Mouse (Mus musculus): ENCODE results near the gene Pgpep1. TPM values are rescaled to one million over a fixed set of nuclear protein-coding genes. Genes with fewer than 3 reads are reported as not detected.

Pgpep1 gene
- polyA plus RNA-seq, 1 experiment, result 18.2 TPM

DNA sequence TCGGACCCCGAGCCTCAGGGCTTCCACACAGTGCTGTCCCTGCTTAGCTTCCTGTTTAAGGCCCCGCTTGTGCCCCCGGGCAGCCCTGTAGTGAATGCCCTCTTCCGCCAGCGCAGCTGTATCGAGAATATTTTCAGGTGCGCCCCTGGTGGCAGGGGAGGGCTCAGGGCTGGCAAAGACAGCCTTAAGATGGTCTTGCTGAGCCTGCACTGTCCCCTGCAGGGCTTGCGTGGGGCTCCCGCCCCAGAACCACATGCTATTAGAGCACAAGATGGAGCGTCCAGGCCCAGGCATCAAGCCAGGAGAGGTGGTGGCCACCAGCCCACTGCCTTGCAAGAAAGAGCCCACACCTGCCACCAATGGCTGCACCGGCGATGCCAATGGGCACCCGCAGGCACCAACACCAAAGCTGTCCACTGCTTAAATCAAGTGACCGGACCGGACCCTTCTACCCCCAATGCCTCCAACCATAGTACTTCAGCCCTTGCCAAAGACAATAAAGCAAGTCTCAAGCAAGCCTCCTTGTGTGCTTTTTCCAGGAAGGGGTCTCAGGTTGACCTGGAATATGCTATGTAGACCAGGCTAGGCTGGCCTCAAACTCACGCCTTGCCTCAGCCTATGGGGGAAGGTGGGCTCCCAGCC lies 63.3 kb downstream of the Pgpep1 start:
- 80% methylated on average over 17 of the region's 17 CpGs for WGBS
- Histone ChIP-seq H3K36me3 (ENCODE audit: control insufficient read depth, insufficient read depth, low read length) (peaks cover 14% of the 10 kb centered on the region), H3K4me1 (ENCODE audit: control insufficient read depth, insufficient read depth, insufficient read length) (peaks cover 19% of the 10 kb centered on the region), H3K4me3 (ENCODE audit: extremely low read depth, insufficient read depth, insufficient read length) (no peak overlapping the region), H3K27me3 (ENCODE audit: control insufficient read depth, insufficient read depth, low read length) (no peaks in the 10 kb centered on the region), H3K27ac (ENCODE audit: insufficient read depth, low read length) (no peak overlapping the region)
- no peak for TF ChIP-seq POLR2A (IDR thresholded peaks at IDR 0.05; ENCODE audit: low read depth, low read length)
- TF ChIP-seq CTCF (IDR thresholded peaks at IDR 0.05; ENCODE audit: extremely low read depth, insufficient read depth, insufficient read length, insufficient replicate concordance), result no peak
- DNase-seq (ENCODE audit: low read depth in 1 of 2, low spot score in 2 of 2), result no peak

Other genes with a start within 250 kb of the Pgpep1 start
- gene Crtc1, start 220.8 kb downstream of the Pgpep1 start, polyA plus RNA-seq (2012; rRNA removed), result 18.9 and 22.1 TPM in 2 replicates
- 21.8 and 30.9 TPM in 2 replicates for gene Klhl26, start 183.4 kb downstream of the Pgpep1 start, polyA plus RNA-seq (2012; rRNA removed)
- 0.14 TPM in 1 of 2 replicates, not detected in the other for gene Tmem59l, start 173.0 kb downstream of the Pgpep1 start, polyA plus RNA-seq (2012; rRNA removed)
- gene Crlf1, start 167.2 kb downstream of the Pgpep1 start, polyA plus RNA-seq (2012; rRNA removed), result 3.4 and 5.4 TPM in 2 replicates
- 86.2 and 132 TPM in 2 replicates for gene Rex1bd, start 153.6 kb downstream of the Pgpep1 start, polyA plus RNA-seq (2012; rRNA removed)
- 611 and 613 TPM in 2 replicates for gene Uba52, start 149.6 kb downstream of the Pgpep1 start, polyA plus RNA-seq (2012; rRNA removed)
- gene Fkbp8, start 132.7 kb downstream of the Pgpep1 start, polyA plus RNA-seq (2012; rRNA removed), result 305 and 370 TPM in 2 replicates
- gene Kxd1, start 132.4 kb downstream of the Pgpep1 start, polyA plus RNA-seq (2012; rRNA removed), result 50.2 and 52.0 TPM in 2 replicates
- 21.3 and 27.9 TPM in 2 replicates for gene Ell, start 120.9 kb downstream of the Pgpep1 start, polyA plus RNA-seq (2012; rRNA removed)
- gene Isyna1, start 66.0 kb downstream of the Pgpep1 start, polyA plus RNA-seq (2012; rRNA removed), result 136 and 189 TPM in 2 replicates
- gene Ssbp4, start 51.5 kb downstream of the Pgpep1 start, polyA plus RNA-seq (2012; rRNA removed), result 168 and 256 TPM in 2 replicates
- 41.6 and 53.1 TPM in 2 replicates for gene Lrrc25, start 44.2 kb downstream of the Pgpep1 start, polyA plus RNA-seq (2012; rRNA removed)
- gene Gdf15, start 27.9 kb downstream of the Pgpep1 start, polyA plus RNA-seq (2012; rRNA removed), result 5.2 and 6.0 TPM in 2 replicates
- gene Lsm4, start 12.9 kb upstream of the Pgpep1 start, polyA plus RNA-seq (2012; rRNA removed), result 109 and 137 TPM in 2 replicates
- 269 and 455 TPM in 2 replicates for gene Jund, start 38.6 kb upstream of the Pgpep1 start, polyA plus RNA-seq (2012; rRNA removed)
- gene Iqcn, start 43.1 kb upstream of the Pgpep1 start, polyA plus RNA-seq (2012; rRNA removed), result 0.08 and 0.09 TPM in 2 replicates
- 0.65 and 0.92 TPM in 2 replicates for gene Gm3336, start 58.2 kb upstream of the Pgpep1 start, polyA plus RNA-seq (2012; rRNA removed)
- 2.8 and 3.6 TPM in 2 replicates for gene Pde4c, start 63.3 kb upstream of the Pgpep1 start, polyA plus RNA-seq (2012; rRNA removed)
- 12.1 and 17.7 TPM in 2 replicates for gene Rab3a, start 94.3 kb upstream of the Pgpep1 start, polyA plus RNA-seq (2012; rRNA removed)
- gene Mpv17l2, start 100.6 kb upstream of the Pgpep1 start, polyA plus RNA-seq (2012; rRNA removed), result 37.3 and 69.8 TPM in 2 replicates
- 56.3 and 90.3 TPM in 2 replicates for gene Pik3r2, start 116.3 kb upstream of the Pgpep1 start, polyA plus RNA-seq (2012; rRNA removed)
- gene Mast3, start 144.7 kb upstream of the Pgpep1 start, polyA plus RNA-seq (2012; rRNA removed), result 175 and 297 TPM in 2 replicates
- 5.8 and 7.4 TPM in 2 replicates for gene Il12rb1, start 148.1 kb upstream of the Pgpep1 start, polyA plus RNA-seq (2012; rRNA removed)
- 73.8 and 74.1 TPM in 2 replicates for gene Arrdc2, start 179.3 kb upstream of the Pgpep1 start, polyA plus RNA-seq (2012; rRNA removed)
- gene Kcnn1, start 202.9 kb upstream of the Pgpep1 start, polyA plus RNA-seq (2012; rRNA removed), result 0.65 and 1.1 TPM in 2 replicates
- 26.5 and 34.9 TPM in 2 replicates for gene Ccdc124, start 213.5 kb upstream of the Pgpep1 start, polyA plus RNA-seq (2012; rRNA removed)
- 1.0 and 1.1 TPM in 2 replicates for gene Slc5a5, start 232.4 kb upstream of the Pgpep1 start, polyA plus RNA-seq (2012; rRNA removed)
- 7,043 and 8,184 TPM in 2 replicates for gene Rpl18a, start 237.0 kb upstream of the Pgpep1 start, polyA plus RNA-seq (2012; rRNA removed)
- gene Map1s, start 245.5 kb upstream of the Pgpep1 start, polyA plus RNA-seq (2012; rRNA removed), result 62.2 and 95.7 TPM in 2 replicates